Mouse (Mus musculus): Measurements from ENCODE around the gene Cldnd1. TPM values are rescaled to one million over a fixed set of nuclear protein-coding genes. Genes with fewer than 3 reads are reported as not detected.

Gene Cldnd1
- 100 to 1,000 TPM; 111 to 199 TPM for polyA plus RNA-seq (2017; shearing (Covaris generic))

GRCm38 (mm10) chr16:58727477-58728131, at the start of gene Cldnd1:
TSS of gene Cldnd1 (plus strand) at chr16:58727910.

GRCm38 (mm10) chr16:58718666-58719120, 9.0 kb upstream of the Cldnd1 start, which contains the start of gene Gpr15:
TSS of gene Gpr15 (minus strand) at chr16:58719070.

DNA sequence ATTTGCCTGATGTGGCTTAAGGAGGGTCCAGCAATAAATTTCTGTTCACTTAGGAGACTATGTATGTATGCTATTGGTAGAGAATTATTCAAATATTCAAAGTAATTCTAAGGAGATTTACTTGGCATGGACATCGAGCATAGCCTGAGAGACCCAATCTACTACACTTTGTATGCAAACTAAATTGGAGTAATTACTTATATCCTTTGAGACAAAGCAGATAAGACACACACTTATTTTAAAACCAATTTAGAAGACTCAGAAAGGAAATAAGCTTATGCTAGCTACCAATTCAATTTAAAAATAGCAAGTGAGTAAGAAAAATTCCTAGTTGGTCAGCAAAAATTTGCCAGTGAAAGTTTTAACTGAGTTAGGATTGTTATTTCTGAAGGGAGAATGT, 35.4 kb downstream of the Cldnd1 start, which contains the start of gene Olfr172:
Gene Olfr172 (minus strand): TSS at position 101 of the 400 bp plus-strand sequence.

Other genes with a start within 250 kb of the Cldnd1 start
- gene St3gal6, start 203.7 kb upstream of the Cldnd1 start, polyA plus RNA-seq (2017; shearing (Covaris generic)) = 10 to 100 TPM in 1 of 2 experiments, 1 to 10 TPM in 1; 9.7 to 50.5 TPM
- under 1 TPM in 1 of 2 experiments, not detected in 1; 0.30 TPM for gene Gm813, start 110.9 kb upstream of the Cldnd1 start, polyA plus RNA-seq (2017; shearing (Covaris generic))
- 1 to 10 TPM in 1 of 2 experiments, under 1 TPM in 1; 0.19 to 1.1 TPM for gene E330017A01Rik, start 89.2 kb upstream of the Cldnd1 start, polyA plus RNA-seq (2017; shearing (Covaris generic))
- gene Cpox, start 57.6 kb upstream of the Cldnd1 start, polyA plus RNA-seq (2017; shearing (Covaris generic)) = 100 to 1,000 TPM in 1 of 2 experiments, 10 to 100 TPM in 1; 48.6 to 129 TPM
- gene Gpr15, start 8.8 kb upstream of the Cldnd1 start, polyA plus RNA-seq (2017; shearing (Covaris generic)) = 10 to 100 TPM in 1 of 2 experiments, 1 to 10 TPM in 1; 9.4 to 77.5 TPM
- gene Olfr172, start 35.3 kb downstream of the Cldnd1 start, polyA plus RNA-seq (2017; shearing (Covaris generic)) = not detected
- gene Olfr173, start 72.4 kb downstream of the Cldnd1 start, polyA plus RNA-seq (2017; shearing (Covaris generic)) = 1 to 10 TPM in 1 of 2 experiments, under 1 TPM in 1; 0.94 to 3.2 TPM
- gene Olfr175-ps1, start 98.9 kb downstream of the Cldnd1 start, polyA plus RNA-seq (2017; shearing (Covaris generic)) = not detected
- gene Olfr177, start 146.9 kb downstream of the Cldnd1 start, polyA plus RNA-seq (2017; shearing (Covaris generic)) = under 1 TPM in 1 of 2 experiments, not detected in 1; 0.06 TPM
- 1 to 10 TPM in 1 of 2 experiments, not detected in 1; 1.7 TPM for gene Olfr178, start 164.2 kb downstream of the Cldnd1 start, polyA plus RNA-seq (2017; shearing (Covaris generic))
- gene Olfr181, start 200.8 kb downstream of the Cldnd1 start, polyA plus RNA-seq (2017; shearing (Covaris generic)) = not detected
- gene Olfr180, start 201.5 kb downstream of the Cldnd1 start, polyA plus RNA-seq (2017; shearing (Covaris generic)) = not detected

Data from inflammation-experienced regulatory T-cells (primary cell).